Mouse (Mus musculus) megakaryocyte, embryonic 14.5 days (primary cell): ENCODE results near the gene Aars2.

Source experiments
- FLI1 ChIP-seq: IDR thresholded peaks from 2 replicates; pipeline ENCODE4 v1.6.1; 2012; ENCODE audit warnings: low read length, inconsistent platforms, mixed read lengths
- GATA1 ChIP-seq: IDR thresholded peaks from 3 replicates; pipeline ENCODE4 v1.6.1; 2012; ENCODE audit warnings: mixed read lengths, low read length, inconsistent platforms, borderline replicate concordance

GRCm38 (mm10) chr17:45556107-45556489, 49.5 kb downstream of the Aars2 start:
- TF ChIP-seq GATA1 (no peak), FLI1 (no peak)
